ENCODE assay signal across 9 mouse cellular contexts in the genomic region with DNA sequence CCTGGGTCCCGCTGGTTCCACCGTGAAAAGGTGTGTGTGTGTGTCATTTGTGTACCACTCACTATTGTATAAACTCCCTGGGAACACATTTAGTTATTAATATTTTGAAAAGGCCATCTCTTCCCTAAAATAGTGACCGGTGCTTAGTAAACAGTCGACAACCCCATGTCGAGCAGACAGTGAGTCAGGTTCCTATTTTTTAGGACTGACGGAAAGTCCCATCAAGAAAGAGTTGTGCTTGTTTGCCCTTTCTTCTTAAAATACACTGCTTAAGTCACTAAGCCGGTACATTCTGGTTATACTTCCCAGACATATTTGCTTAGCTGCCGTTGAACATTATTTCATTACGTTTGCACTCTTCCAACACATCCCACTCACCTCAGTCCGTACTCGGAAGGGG.
"Had no signal": no experiment of that assay in that cellular context is flagged by ENCODE, and none has a peak within 500 bp of the region (broad histone marks: within the 10 kb centered on the region; RNA-seq: fewer than 3 reads in every experiment).

No protein-coding gene starts in this region.

- H3K27ac ChIP-seq: limb, embryonic 15.5 days; liver, embryonic 12.5 days; liver, embryonic 15.5 days; lung, embryonic 15.5 days; midbrain, embryonic 10.5 days; midbrain, embryonic 13.5 days had no signal

- H3K27me3 ChIP-seq: limb, embryonic 15.5 days; liver, embryonic 12.5 days; liver, embryonic 15.5 days; lung, embryonic 15.5 days; midbrain, embryonic 13.5 days had no signal

- H3K4me1 ChIP-seq: limb, embryonic 15.5 days; liver, embryonic 12.5 days; liver, embryonic 15.5 days; lung, embryonic 15.5 days; midbrain, embryonic 10.5 days; midbrain, embryonic 13.5 days had no signal

- H3K4me2 ChIP-seq: limb, embryonic 15.5 days; liver, embryonic 12.5 days; liver, embryonic 15.5 days; lung, embryonic 15.5 days; midbrain, embryonic 13.5 days had no signal

- ATAC-seq: liver, embryonic 12.5 days had no signal

- H3K4me3 ChIP-seq: limb, embryonic 15.5 days; liver, embryonic 12.5 days; liver, embryonic 15.5 days; lung, embryonic 15.5 days; midbrain, embryonic 10.5 days; midbrain, embryonic 13.5 days had no signal

- H3K9me3 ChIP-seq: limb, embryonic 15.5 days; liver, embryonic 12.5 days; liver, embryonic 15.5 days; lung, embryonic 15.5 days; midbrain, embryonic 10.5 days; midbrain, embryonic 13.5 days had no signal

- H3K9ac ChIP-seq: limb, embryonic 15.5 days; liver, embryonic 12.5 days; liver, embryonic 15.5 days; lung, embryonic 15.5 days; midbrain, embryonic 13.5 days had no signal

- DNase-seq: kidney, adult 18-20 months; lung, postnatal 4 days; thymus, postnatal 4 days had no signal
